Comparison of ENCODE assay signal across 13 mouse cellular contexts in the genomic region with DNA sequence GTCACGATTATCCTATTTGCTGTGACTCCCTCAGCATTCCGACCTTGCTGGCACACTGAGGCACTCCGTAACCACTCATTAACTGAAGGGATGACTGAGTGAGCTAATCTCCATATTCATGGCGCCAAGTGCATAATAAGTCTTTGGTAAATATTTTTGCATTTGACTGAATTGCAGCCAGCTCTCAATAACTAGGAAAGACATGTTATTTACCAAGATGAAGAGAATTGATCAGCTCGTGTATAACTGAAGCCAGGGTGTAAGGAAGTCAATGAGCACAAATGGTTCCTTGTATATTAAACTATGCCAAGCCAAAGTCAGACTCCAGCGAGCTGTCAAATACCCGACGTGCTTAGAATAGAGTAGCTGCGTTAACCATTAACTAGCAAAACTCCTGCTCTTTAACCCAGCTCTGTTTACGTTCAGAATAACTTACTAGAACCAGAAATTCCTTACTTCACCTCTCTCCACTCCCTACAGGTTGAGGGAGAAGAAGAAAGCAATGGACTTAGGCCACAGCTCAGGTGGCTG.
DNase-seq lines count a peak whose midpoint lies in the region; ATAC-seq and TF ChIP-seq lines count a peak whose summit lies in the region.
"Had no signal": no experiment of that assay in that cellular context is flagged by ENCODE, and none has a peak within 500 bp of the region (broad histone marks: within the 10 kb centered on the region; RNA-seq: fewer than 3 reads in every experiment).

No protein-coding gene starts in this region.

- no peak for DNase-seq in lung, postnatal 10 days
- DNase-seq in kidney, postnatal 0 days (ENCODE audit: low spot score) = peak; percentile 65
- no peak for DNase-seq in frontal cortex, postnatal 14 days (ENCODE audit: low spot score in 2 of 2)
- DNase-seq: cerebellum, adult 8-10 months had no signal

- 43% methylated on average over 10 of the region's 10 CpGs for WGBS in lung, embryonic 16.5 days
- WGBS in intestine, embryonic 16.5 days = 44% methylated on average over 10 of the region's 10 CpGs
- 46% methylated on average over 10 of the region's 10 CpGs for WGBS in kidney, postnatal 0 days
- 54% methylated on average over 10 of the region's 10 CpGs for WGBS in stomach, embryonic 14.5 days

- H3K9ac ChIP-seq in lung, embryonic 16.5 days (ENCODE audit: low read length) = no peak overlapping the region
- H3K9ac ChIP-seq in intestine, embryonic 16.5 days (ENCODE audit: low read depth, low read length) = no peak overlapping the region
- H3K9ac ChIP-seq in kidney, postnatal 0 days (ENCODE audit: low read depth, low read length) = no peak overlapping the region
- no peak overlapping the region for H3K9ac ChIP-seq in stomach, embryonic 14.5 days (replicated peaks; ENCODE audit: low read depth, low read length)
- H3K9ac ChIP-seq: embryonic facial prominence, embryonic 12.5 days; hindbrain, embryonic 12.5 days had no signal

- peak; percentile 71 for ATAC-seq in lung, embryonic 16.5 days (ENCODE audit: low read depth)
- peak; percentile 97 for ATAC-seq in intestine, embryonic 16.5 days
- peak; percentile 91 for ATAC-seq in kidney, postnatal 0 days (replicated peaks; ENCODE audit: low FRiP score, low read depth)
- ATAC-seq in stomach, embryonic 14.5 days (ENCODE audit: insufficient number of reproducible peaks, insufficient read depth, low FRiP score, low read depth) = peak; percentile 75
- no peak for ATAC-seq in inflammation-experienced regulatory T-cells, adult 6 months
- ATAC-seq in CD4-positive, CD25-positive, alpha-beta regulatory T cell, adult 4 months = no peak

- TF ChIP-seq CTCF in kidney, postnatal 0 days (IDR thresholded peaks at IDR 0.05; ENCODE audit: low read depth) = no peak

- H3K4me1 ChIP-seq in lung, embryonic 16.5 days (replicated peaks; ENCODE audit: control insufficient read depth, insufficient read depth, low read length) = no peaks in the 10 kb centered on the region
- 0 out of 2 replicates have a peak, but pooled peaks cover 2% of the 10 kb centered on the region for H3K4me1 ChIP-seq in intestine, embryonic 16.5 days (ENCODE audit: control insufficient read depth, insufficient read depth, low read length)
- H3K4me1 ChIP-seq in kidney, postnatal 0 days (replicated peaks; ENCODE audit: insufficient read depth, low read length) = peaks cover 8% of the 10 kb centered on the region; the same call in 1 of the 2 replicates
- no peaks in the 10 kb centered on the region for H3K4me1 ChIP-seq in stomach, embryonic 14.5 days (ENCODE audit: control insufficient read depth, insufficient read depth, low read length)
- H3K4me1 ChIP-seq: embryonic facial prominence, embryonic 12.5 days had no signal

- peaks cover 3% of the 10 kb centered on the region for H3K9me3 ChIP-seq in lung, embryonic 16.5 days (ENCODE audit: control insufficient read depth, low read length)
- no peaks in the 10 kb centered on the region for H3K9me3 ChIP-seq in intestine, embryonic 16.5 days (ENCODE audit: control insufficient read depth, low read length)
- H3K9me3 ChIP-seq in kidney, postnatal 0 days (replicated peaks; ENCODE audit: low read length) = 0 out of 2 replicates have a peak, but pooled peaks cover 3% of the 10 kb centered on the region
- H3K9me3 ChIP-seq in stomach, embryonic 14.5 days (ENCODE audit: control insufficient read depth, low read depth, low read length) = no peaks in the 10 kb centered on the region
- H3K9me3 ChIP-seq: embryonic facial prominence, embryonic 12.5 days had no signal

- no peak overlapping the region for H3K4me2 ChIP-seq in lung, embryonic 16.5 days (ENCODE audit: low read depth, low read length)
- H3K4me2 ChIP-seq in intestine, embryonic 16.5 days (ENCODE audit: low read depth, low read length) = no peak overlapping the region
- H3K4me2 ChIP-seq in kidney, postnatal 0 days (ENCODE audit: low read length) = no peak overlapping the region
- no peak overlapping the region for H3K4me2 ChIP-seq in stomach, embryonic 14.5 days (replicated peaks; ENCODE audit: low read depth, low read length)
- H3K4me2 ChIP-seq: embryonic facial prominence, embryonic 12.5 days; heart, embryonic 11.5 days; hindbrain, embryonic 12.5 days had no signal

- H3K27ac ChIP-seq in lung, embryonic 16.5 days (ENCODE audit: low read length) = no peak overlapping the region
- H3K27ac ChIP-seq in intestine, embryonic 16.5 days (ENCODE audit: low read length) = peak overlapping the region; percentile 80
- H3K27ac ChIP-seq in kidney, postnatal 0 days = peak overlapping the region; percentile 88
- H3K27ac ChIP-seq in stomach, embryonic 14.5 days (ENCODE audit: low read length) = no peak overlapping the region
- H3K27ac ChIP-seq: embryonic facial prominence, embryonic 12.5 days; hindbrain, embryonic 12.5 days; macrophage had no signal

- H3K36me3 ChIP-seq in lung, embryonic 16.5 days (ENCODE audit: control insufficient read depth, insufficient read depth, low read length) = no peaks in the 10 kb centered on the region
- no peaks in the 10 kb centered on the region for H3K36me3 ChIP-seq in intestine, embryonic 16.5 days (ENCODE audit: control insufficient read depth, insufficient read depth, low read length)
- H3K36me3 ChIP-seq in kidney, postnatal 0 days (ENCODE audit: insufficient read depth, low read length) = no peaks in the 10 kb centered on the region
- no peaks in the 10 kb centered on the region for H3K36me3 ChIP-seq in stomach, embryonic 14.5 days (ENCODE audit: control insufficient read depth, insufficient read depth, low read length)
- H3K36me3 ChIP-seq: embryonic facial prominence, embryonic 12.5 days; hindbrain, embryonic 12.5 days had no signal

- no peak overlapping the region for H3K4me3 ChIP-seq in lung, embryonic 16.5 days (ENCODE audit: low read length)
- no peak overlapping the region for H3K4me3 ChIP-seq in intestine, embryonic 16.5 days (ENCODE audit: low read length)
- H3K4me3 ChIP-seq in kidney, postnatal 0 days (replicated peaks; ENCODE audit: low read depth, low read length) = no peak overlapping the region
- no peak overlapping the region for H3K4me3 ChIP-seq in stomach, embryonic 14.5 days (ENCODE audit: low read depth, low read length)
- H3K4me3 ChIP-seq: embryonic facial prominence, embryonic 12.5 days; hindbrain, embryonic 12.5 days had no signal

- H3K27me3 ChIP-seq in lung, embryonic 16.5 days (ENCODE audit: control insufficient read depth, insufficient read depth, low read depth, low read length) = no peaks in the 10 kb centered on the region
- H3K27me3 ChIP-seq in intestine, embryonic 16.5 days (replicated peaks; ENCODE audit: control insufficient read depth, insufficient read depth, low read length) = no peaks in the 10 kb centered on the region
- H3K27me3 ChIP-seq in kidney, postnatal 0 days (ENCODE audit: insufficient read depth, low read length) = no peaks in the 10 kb centered on the region
- no peaks in the 10 kb centered on the region for H3K27me3 ChIP-seq in stomach, embryonic 14.5 days (ENCODE audit: control insufficient read depth, insufficient read depth, low read length)
- H3K27me3 ChIP-seq: embryonic facial prominence, embryonic 12.5 days; hindbrain, embryonic 12.5 days had no signal

Comparison
In these comparisons a context has a peak if more than half of its experiments do, and no peak if none do; other contexts are left out.
1. ATAC-seq: peak in lung, embryonic 16.5 days (single experiment), intestine, embryonic 16.5 days (single experiment), kidney, postnatal 0 days (single experiment) and stomach, embryonic 14.5 days (single experiment); none in inflammation-experienced regulatory T-cells, adult 6 months (single experiment) and CD4-positive, CD25-positive, alpha-beta regulatory T cell, adult 4 months (single experiment).
2. H3K27ac ChIP-seq: peak in intestine, embryonic 16.5 days (single experiment) and kidney, postnatal 0 days (single experiment); none in lung, embryonic 16.5 days (single experiment) and stomach, embryonic 14.5 days (single experiment).